Mouse (Mus musculus) ES-Bruce4 (cell line): Measurements from ENCODE around the gene Pard3.

Experiments
- CTCF ChIP-seq: IDR thresholded peaks from one replicate; pipeline ENCODE4 v1.8.1; 2011; ENCODE audit warnings: low read depth, low read length
- EP300 ChIP-seq: IDR thresholded peaks from 2 replicates; pipeline ENCODE4 v1.6.1; 2011; ENCODE audit warnings: low read depth, low read length; ENCODE audit not compliant: insufficient read depth
- POLR2A ChIP-seq: IDR thresholded peaks from one replicate; pipeline ENCODE4 v1.8.1; 2011; ENCODE audit warnings: low read length; ENCODE audit not compliant: insufficient read depth

GRCm38 (mm10) chr8:127603062-127603461 lies 539.4 kb downstream of the Pard3 start:
- TF ChIP-seq EP300 (no peak), POLR2A (no peak), CTCF (no peak)
